Mouse (Mus musculus) heart, embryonic 13.5 days (tissue): ENCODE measurements around the gene Dgkg. TPM values are rescaled to one million over a fixed set of nuclear protein-coding genes. Genes with fewer than 3 reads are reported as not detected.
A peak's percentile ranks its signal among the peaks of the same experiment; 100 is the strongest.

Source experiments
- ATAC-seq: fragments of 200-750 bp; cut with Nextera tagmentation; 2 replicates; pipeline ENCODE4 v1.8.0; 2017; ENCODE audit warnings: moderate TSS enrichment; ENCODE audit not compliant: insufficient number of reproducible peaks, low FRiP score, low TSS enrichment; ENCODE audit errors: extremely low read depth
- H3K27ac ChIP-seq: fragments of 300-500 bp; sonication (generic); replicated peaks from 2 replicates; pipeline ENCODE4 v1.5.1; 2015; ENCODE audit warnings: moderate library complexity, mild to moderate bottlenecking, inconsistent platforms
- H3K27me3 ChIP-seq: fragments of 300-500 bp; sonication (generic); replicated peaks from 2 replicates; pipeline ENCODE4 v1.6.1; 2015; ENCODE audit warnings: mild to moderate bottlenecking, inconsistent platforms
- H3K36me3 ChIP-seq: fragments of 300-500 bp; sonication (generic); 2 replicates; pipeline ENCODE4 v1.6.1; 2015; ENCODE audit warnings: mild to moderate bottlenecking, inconsistent platforms
- H3K4me1 ChIP-seq: fragments of 300-500 bp; sonication (generic); 2 replicates; pipeline ENCODE4 v1.6.1; 2015; ENCODE audit warnings: inconsistent platforms
- H3K4me2 ChIP-seq: fragments of 300-500 bp; sonication (generic); 2 replicates; pipeline ENCODE4 v1.6.1; 2015; ENCODE audit warnings: inconsistent platforms, mild to moderate bottlenecking, moderate library complexity
- H3K4me3 ChIP-seq: fragments of 300-500 bp; sonication (generic); 2 replicates; pipeline ENCODE4 v1.5.1; 2015; ENCODE audit warnings: moderate library complexity, mild to moderate bottlenecking, inconsistent platforms
- H3K9ac ChIP-seq: fragments of 300-500 bp; sonication (generic); 2 replicates; pipeline ENCODE4 v1.6.1; 2015; ENCODE audit warnings: inconsistent platforms, mild to moderate bottlenecking, moderate library complexity
- H3K9me3 ChIP-seq: fragments of 300-500 bp; sonication (generic); 2 replicates; pipeline ENCODE4 v1.6.1; 2016; ENCODE audit warnings: inconsistent platforms
- WGBS: fragments of 180-500 bp; shearing (Covaris S2); methylation state at CpG from one replicate; pipeline ENCODE4 v1.1.7; 2015; ENCODE audit warnings: mixed read lengths; 5-methylcytosine and 5-hydroxymethylcytosine counted together
- polyA plus RNA-seq: library from polyadenylated mRNA; unstranded; fragments of >200 nt; fragmentation: Nextera tagmentation; extraction: Ambion mirVana; gene quantifications from 2 replicates; pipeline ENCODE4 v1.2.1, GENCODE M21; 2015

Dgkg gene
- polyA plus RNA-seq, 1 experiment from 2014 or later, result 0.43 TPM

- Histone ChIP-seq H3K9ac (no peak overlapping the region), H3K4me2 (no peak overlapping the region), H3K4me3 (no peak overlapping the region), H3K27me3 (no peaks in the 10 kb centered on the region), H3K4me1 (no peaks in the 10 kb centered on the region), H3K36me3 (no peaks in the 10 kb centered on the region), H3K27ac (no peak overlapping the region), H3K9me3 (no peaks in the 10 kb centered on the region)
- 82% methylated on average over 2 of the region's 2 CpGs for WGBS
- ATAC-seq, result no peak
Observed at GRCm38 (mm10) chr16:22593907-22594306, 63.1 kb downstream of the Dgkg start.

GRCm38 (mm10) chr16:22589619-22590018, 67.4 kb downstream of the Dgkg start:
- no peak overlapping the region for H3K4me2 ChIP-seq
- H3K36me3 ChIP-seq, result no peaks in the 10 kb centered on the region
- 62% methylated on average over 5 of the region's 5 CpGs for WGBS
- no peaks in the 10 kb centered on the region for H3K9me3 ChIP-seq
- H3K4me1 ChIP-seq, result no peaks in the 10 kb centered on the region
- no peak for ATAC-seq
- no peak overlapping the region for H3K27ac ChIP-seq
- no peak overlapping the region for H3K9ac ChIP-seq
- no peaks in the 10 kb centered on the region for H3K27me3 ChIP-seq
- no peak overlapping the region for H3K4me3 ChIP-seq

- Histone ChIP-seq H3K9ac (no peak overlapping the region), H3K4me3 (no peak overlapping the region), H3K36me3 (no peaks in the 10 kb centered on the region), H3K9me3 (no peaks in the 10 kb centered on the region), H3K27ac (no peak overlapping the region), H3K4me1 (0 out of 2 replicates have a peak, but pooled peaks cover 5% of the 10 kb centered on the region), H3K4me2 (no peak overlapping the region), H3K27me3 (no peaks in the 10 kb centered on the region)
- WGBS, result 73% methylated on average over 11 of the region's 11 CpGs
- ATAC-seq, result no peak
Observed at GRCm38 (mm10) chr16:22586151-22586836, 70.7 kb downstream of the Dgkg start.

- Histone ChIP-seq H3K27ac (no peak overlapping the region), H3K4me2 (no peak overlapping the region), H3K4me1 (0 out of 2 replicates have a peak, but pooled peaks cover 5% of the 10 kb centered on the region), H3K27me3 (no peaks in the 10 kb centered on the region), H3K4me3 (no peak overlapping the region), H3K9ac (no peak overlapping the region), H3K36me3 (no peaks in the 10 kb centered on the region), H3K9me3 (no peaks in the 10 kb centered on the region)
- WGBS, result 89% methylated on average over 3 of the region's 3 CpGs
- no peak for ATAC-seq
Observed at GRCm38 (mm10) chr16:22585523-22585922, 71.5 kb downstream of the Dgkg start.

GRCm38 (mm10) chr16:22583401-22583800, 73.6 kb downstream of the Dgkg start:
- H3K4me1 ChIP-seq, result 0 out of 2 replicates have a peak, but pooled peaks cover 5% of the 10 kb centered on the region
- no peak overlapping the region for H3K4me3 ChIP-seq
- H3K9me3 ChIP-seq, result no peaks in the 10 kb centered on the region
- no peak overlapping the region for H3K9ac ChIP-seq
- H3K27me3 ChIP-seq, result no peaks in the 10 kb centered on the region
- ATAC-seq, result no peak
- H3K4me2 ChIP-seq, result no peak overlapping the region
- 53% methylated on average over 2 of the region's 2 CpGs for WGBS
- H3K36me3 ChIP-seq, result no peaks in the 10 kb centered on the region
- H3K27ac ChIP-seq, result no peak overlapping the region

GRCm38 (mm10) chr16:22582173-22582929, 74.7 kb downstream of the Dgkg start:
- 55% methylated on average over 11 of the region's 11 CpGs for WGBS
- H3K4me2 ChIP-seq, result 0 out of 2 replicates have a peak overlapping the region, but pooled peaks have one; percentile 22

GRCm38 (mm10) chr16:22580103-22580502, 76.9 kb downstream of the Dgkg start:
- H3K27me3 ChIP-seq, result peaks cover 4% of the 10 kb centered on the region; the same call in 1 of the 2 replicates

More at GRCm38 (mm10) chr16:22582173-22582929, 74.7 kb downstream of the Dgkg start:
- H3K27ac ChIP-seq, result no peak overlapping the region
- ATAC-seq, result no peak; the same call in 1 of the 2 replicates
- H3K9me3 ChIP-seq, result no peaks in the 10 kb centered on the region
- H3K36me3 ChIP-seq, result no peaks in the 10 kb centered on the region
- 0 out of 2 replicates have a peak, but pooled peaks cover 5% of the 10 kb centered on the region for H3K4me1 ChIP-seq
- H3K9ac ChIP-seq, result no peak overlapping the region
- H3K4me3 ChIP-seq, result no peak overlapping the region
- H3K27me3 ChIP-seq, result no peaks in the 10 kb centered on the region

GRCm38 (mm10) chr16:22578883-22579282, 78.1 kb downstream of the Dgkg start:
- Histone ChIP-seq H3K9me3 (no peaks in the 10 kb centered on the region), H3K27ac (no peak overlapping the region), H3K9ac (no peak overlapping the region), H3K27me3 (peaks cover 9% of the 10 kb centered on the region), H3K4me2 (no peak overlapping the region), H3K4me3 (no peak overlapping the region), H3K36me3 (no peaks in the 10 kb centered on the region), H3K4me1 (0 out of 2 replicates have a peak, but pooled peaks cover 8% of the 10 kb centered on the region)
- no peak for ATAC-seq
- 82% methylated on average over 10 of the region's 10 CpGs for WGBS

More at GRCm38 (mm10) chr16:22580103-22580502, 76.9 kb downstream of the Dgkg start:
- Histone ChIP-seq H3K36me3 (no peaks in the 10 kb centered on the region), H3K4me1 (0 out of 2 replicates have a peak, but pooled peaks cover 8% of the 10 kb centered on the region), H3K4me3 (no peak overlapping the region), H3K9me3 (no peaks in the 10 kb centered on the region), H3K4me2 (no peak overlapping the region), H3K9ac (no peak overlapping the region), H3K27ac (no peak overlapping the region)
- ATAC-seq, result no peak
- WGBS, result 32% methylated on average over 5 of the region's 5 CpGs

- Histone ChIP-seq H3K9me3 (no peaks in the 10 kb centered on the region), H3K27me3 (peaks cover 19% of the 10 kb centered on the region), H3K4me1 (0 out of 2 replicates have a peak, but pooled peaks cover 7% of the 10 kb centered on the region), H3K4me3 (no peak overlapping the region), H3K4me2 (no peak overlapping the region), H3K36me3 (no peaks in the 10 kb centered on the region), H3K9ac (no peak overlapping the region), H3K27ac (no peak overlapping the region)
- ATAC-seq, result no peak
- 38% methylated on average over 8 of the region's 8 CpGs for WGBS
Observed at GRCm38 (mm10) chr16:22577656-22578055, 79.4 kb downstream of the Dgkg start.

- H3K9me3 ChIP-seq, result no peaks in the 10 kb centered on the region
- no peak overlapping the region for H3K9ac ChIP-seq
- no peaks in the 10 kb centered on the region for H3K36me3 ChIP-seq
- H3K27ac ChIP-seq, result no peak overlapping the region
- ATAC-seq, result no peak
- H3K4me1 ChIP-seq, result 0 out of 2 replicates have a peak, but pooled peaks cover 2% of the 10 kb centered on the region
- peaks cover 36% of the 10 kb centered on the region for H3K27me3 ChIP-seq
- WGBS, result 54% methylated on average over 7 of the region's 7 CpGs
- H3K4me2 ChIP-seq, result no peak overlapping the region
- no peak overlapping the region for H3K4me3 ChIP-seq
Observed at GRCm38 (mm10) chr16:22574164-22574563, 82.9 kb downstream of the Dgkg start.

GRCm38 (mm10) chr16:22572641-22573341, 84.2 kb downstream of the Dgkg start:
- Histone ChIP-seq H3K36me3 (no peaks in the 10 kb centered on the region), H3K9me3 (no peaks in the 10 kb centered on the region), H3K27me3 (peaks cover 36% of the 10 kb centered on the region), H3K4me2 (no peak overlapping the region), H3K9ac (no peak overlapping the region), H3K4me1 (0 out of 2 replicates have a peak, but pooled peaks cover 2% of the 10 kb centered on the region), H3K27ac (no peak overlapping the region), H3K4me3 (no peak overlapping the region)
- ATAC-seq, result no peak
- 32% methylated on average over 21 of the region's 21 CpGs for WGBS
